Mouse (Mus musculus) liver, embryonic 13.5 days (tissue): ENCODE measurements at regions not wholly inside any gene's neighbourhood (a gene's known extent, or its start where the extent isn't known, plus 50 kb on each side); places are given as distances from the start of the nearest gene placed in this dataset.

Experiments used
- ATAC-seq: fragments of 200-750 bp; cut with Nextera tagmentation; 2 replicates; pipeline ENCODE4 v1.8.0; 2017; ENCODE audit warnings: low read depth, mild to moderate bottlenecking, moderate number of reproducible peaks, moderate library complexity
- DNase-seq: peaks from one replicate; pipeline ENCODE4 v3.0.0; 2022
- H3K27ac ChIP-seq: fragments of 300-500 bp; sonication (generic); 2 replicates; pipeline ENCODE4 v1.5.1; 2015; ENCODE audit warnings: moderate library complexity, mild to moderate bottlenecking, inconsistent platforms
- H3K27me3 ChIP-seq: fragments of 300-500 bp; sonication (generic); 2 replicates; pipeline ENCODE4 v1.6.1; 2015; ENCODE audit warnings: mild to moderate bottlenecking, inconsistent platforms
- H3K36me3 ChIP-seq: fragments of 300-500 bp; sonication (generic); 2 replicates; pipeline ENCODE4 v1.6.1; 2015; ENCODE audit warnings: mild to moderate bottlenecking, inconsistent platforms
- H3K4me1 ChIP-seq: fragments of 300-500 bp; sonication (generic); replicated peaks from 2 replicates; pipeline ENCODE4 v1.6.1; 2015; ENCODE audit warnings: inconsistent platforms
- H3K4me2 ChIP-seq: fragments of 300-500 bp; sonication (generic); 2 replicates; pipeline ENCODE4 v1.6.1; 2015; ENCODE audit warnings: inconsistent platforms, mild to moderate bottlenecking, moderate library complexity
- H3K4me3 ChIP-seq: fragments of 300-500 bp; sonication (generic); replicated peaks from 2 replicates; pipeline ENCODE4 v1.5.1; 2015; ENCODE audit warnings: mild to moderate bottlenecking, inconsistent platforms
- H3K9ac ChIP-seq: fragments of 300-500 bp; sonication (generic); 2 replicates; pipeline ENCODE4 v1.6.1; 2015; ENCODE audit warnings: mild to moderate bottlenecking, inconsistent platforms
- H3K9me3 ChIP-seq: fragments of 300-500 bp; sonication (generic); replicated peaks from 2 replicates; pipeline ENCODE4 v1.6.1; 2016; ENCODE audit warnings: inconsistent platforms
- WGBS: fragments of 180-500 bp; shearing (Covaris S2); methylation state at CpG from one replicate; pipeline ENCODE4 v1.1.7; 2015; ENCODE audit not compliant: insufficient replicate concordance; 5-methylcytosine and 5-hydroxymethylcytosine counted together

- DNase-seq (no peak), ATAC-seq (no peak)
- Histone ChIP-seq H3K4me3 (no peak overlapping the region), H3K9me3 (no peaks in the 10 kb centered on the region), H3K27me3 (no peaks in the 10 kb centered on the region), H3K27ac (no peak overlapping the region), H3K4me1 (no peaks in the 10 kb centered on the region), H3K4me2 (no peak overlapping the region), H3K9ac (no peak overlapping the region), H3K36me3 (no peaks in the 10 kb centered on the region)
- 65% methylated on average over 3 of the region's 3 CpGs for WGBS
Measured at GRCm38 (mm10) chr19:16045261-16045660, 60.5 kb upstream of the Cep78 start.

DNA sequence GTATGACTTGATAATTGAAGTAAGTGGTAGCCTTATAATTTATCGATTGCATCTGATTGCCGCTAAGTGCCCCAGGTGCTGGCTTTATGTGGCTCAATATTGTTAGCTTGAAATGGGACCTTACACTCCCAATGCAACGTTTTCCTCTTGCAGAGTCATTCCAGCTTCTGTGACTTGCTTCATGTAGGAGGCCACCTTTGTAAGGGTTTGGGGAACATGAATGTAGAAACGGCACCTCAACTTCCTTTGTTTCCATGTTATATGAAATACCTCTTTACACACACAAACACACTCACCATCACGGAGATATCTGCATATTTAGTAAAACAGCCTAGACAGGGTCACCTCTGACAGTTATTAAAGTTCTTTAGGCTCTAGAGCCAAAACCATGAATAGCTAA is 59.4 kb upstream of the Cep78 start:
- 65% methylated on average over 5 of the region's 5 CpGs for WGBS
- no peak overlapping the region for H3K4me2 ChIP-seq
- no peaks in the 10 kb centered on the region for H3K27me3 ChIP-seq
- DNase-seq, result no peak
- no peaks in the 10 kb centered on the region for H3K4me1 ChIP-seq
- H3K9me3 ChIP-seq, result no peaks in the 10 kb centered on the region
- no peak overlapping the region for H3K4me3 ChIP-seq
- H3K36me3 ChIP-seq, result no peaks in the 10 kb centered on the region
- H3K9ac ChIP-seq, result no peak overlapping the region
- ATAC-seq, result no peak
- H3K27ac ChIP-seq, result no peak overlapping the region

- Histone ChIP-seq H3K9me3 (no peaks in the 10 kb centered on the region), H3K27ac (no peak overlapping the region), H3K27me3 (no peaks in the 10 kb centered on the region), H3K4me1 (no peaks in the 10 kb centered on the region), H3K36me3 (no peaks in the 10 kb centered on the region), H3K4me3 (no peak overlapping the region), H3K4me2 (no peak overlapping the region), H3K9ac (no peak overlapping the region)
- DNase-seq, result no peak
- no peak for ATAC-seq
- 62% methylated on average over 7 of the region's 7 CpGs for WGBS
Measured at GRCm38 (mm10) chr19:16043007-16043406, 58.2 kb upstream of the Cep78 start.

DNA sequence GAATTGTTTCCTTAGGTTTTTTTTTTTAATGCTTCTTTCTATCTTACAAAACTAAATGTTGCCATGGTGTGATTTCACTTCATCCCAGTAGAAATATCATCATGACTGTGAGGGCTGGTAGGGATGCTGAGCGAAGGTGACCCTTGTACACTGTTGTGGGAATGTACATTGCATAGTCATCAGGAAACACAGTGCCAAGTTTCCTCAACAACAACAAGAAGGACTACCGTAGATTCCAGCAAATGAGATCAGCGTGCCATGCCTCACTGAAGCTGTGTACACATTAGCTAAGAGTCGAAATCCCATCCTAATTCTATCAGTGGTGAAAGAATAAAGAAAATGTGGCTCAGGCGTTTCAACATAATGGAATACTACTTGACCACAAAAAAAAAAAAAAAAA is 57.1 kb upstream of the Cep78 start:
- Histone ChIP-seq H3K36me3 (no peaks in the 10 kb centered on the region), H3K27ac (no peak overlapping the region), H3K4me2 (no peak overlapping the region), H3K27me3 (no peaks in the 10 kb centered on the region), H3K9me3 (no peaks in the 10 kb centered on the region), H3K4me1 (no peaks in the 10 kb centered on the region), H3K9ac (no peak overlapping the region), H3K4me3 (no peak overlapping the region)
- WGBS, result 68% methylated on average over 5 of the region's 5 CpGs
- ATAC-seq (no peak), DNase-seq (no peak)

DNA sequence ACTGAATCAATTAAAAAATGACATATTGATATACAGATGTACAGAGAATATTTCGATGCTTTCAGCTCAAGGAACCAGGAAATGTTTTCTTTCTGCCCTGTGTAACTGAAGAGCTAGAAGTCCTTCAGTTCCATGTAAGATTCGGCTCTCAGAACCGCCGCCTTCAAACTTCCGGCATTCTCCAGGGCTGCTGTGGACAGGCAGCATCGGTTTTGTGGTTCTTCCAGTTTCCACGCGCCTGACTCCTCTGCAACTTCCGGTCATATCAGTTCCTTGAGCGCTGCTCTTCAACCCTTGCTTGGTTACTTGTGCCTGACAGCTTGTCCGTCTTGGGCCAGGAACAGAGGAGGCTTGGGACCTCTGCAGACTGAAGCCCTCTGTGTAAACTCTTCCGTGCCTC is 53.0 kb upstream of the Cep78 start:
- Histone ChIP-seq H3K27me3 (no peaks in the 10 kb centered on the region), H3K4me2 (no peak overlapping the region), H3K36me3 (no peaks in the 10 kb centered on the region), H3K27ac (no peak overlapping the region), H3K9me3 (no peaks in the 10 kb centered on the region), H3K9ac (no peak overlapping the region), H3K4me3 (no peak overlapping the region), H3K4me1 (no peaks in the 10 kb centered on the region)
- no peak for DNase-seq
- no peak for ATAC-seq
- 67% methylated on average over 12 of the region's 12 CpGs for WGBS
